Mouse (Mus musculus) MEL (cell line): ENCODE results near the gene Trir.

Experiments
- CTCF ChIP-seq, 3 experiments: IDR thresholded peaks in 2 of 3; conservative IDR thresholded peaks in 1 of 3; 2 replicates each; pipeline ENCODE4 v1.5.1; 2011 to 2012; ENCODE audit warnings: low read length in 3 of 3, low read depth in 2 of 3, mild to moderate bottlenecking in 2 of 3, improper control_type of control experiment in 1 of 3, inconsistent platforms in 1 of 3, mixed read lengths in 1 of 3, moderate library complexity in 1 of 3; ENCODE audit not compliant: control insufficient read depth in 1 of 3, insufficient read depth in 1 of 3, poor library complexity in 1 of 3, severe bottlenecking in 1 of 3
- GATA1 ChIP-seq: IDR thresholded peaks from 2 replicates; pipeline ENCODE4 v1.6.1; 2011; ENCODE audit warnings: low read depth, low read length, improper control_type of control experiment
- HCFC1 ChIP-seq: IDR thresholded peaks from 2 replicates; pipeline ENCODE4 v1.6.1; 2012; ENCODE audit warnings: low read depth, mild to moderate bottlenecking, inconsistent platforms, low read length, improper control_type of control experiment, moderate library complexity
- MAX ChIP-seq: IDR thresholded peaks from 2 replicates; pipeline ENCODE4 v1.6.1; 2011; ENCODE audit warnings: low read length, improper control_type of control experiment
- MAZ ChIP-seq: IDR thresholded peaks from 2 replicates; pipeline ENCODE4 v1.6.1; 2012; ENCODE audit warnings: low read depth, mild to moderate bottlenecking, inconsistent platforms, low read length, improper control_type of control experiment
- NRF1 ChIP-seq: IDR thresholded peaks from 2 replicates; pipeline ENCODE4 v1.6.1; 2014; ENCODE audit warnings: low read depth, mild to moderate bottlenecking, inconsistent platforms, low read length, improper control_type of control experiment, moderate library complexity; ENCODE audit not compliant: poor library complexity, insufficient read depth, severe bottlenecking
- POLR2A ChIP-seq, 2 experiments: IDR thresholded peaks; 2 replicates each; pipeline ENCODE4 v1.6.1; 2011 to 2012; ENCODE audit warnings: low read length in 2 of 2, mild to moderate bottlenecking in 2 of 2, control low read depth in 1 of 2, improper control_type of control experiment in 1 of 2, low read depth in 1 of 2, moderate library complexity in 1 of 2; ENCODE audit not compliant: control insufficient read depth in 1 of 2, insufficient read depth in 1 of 2, poor library complexity in 1 of 2
- RCOR1 ChIP-seq: IDR thresholded peaks from 2 replicates; pipeline ENCODE4 v1.6.1; 2012; ENCODE audit warnings: low read depth, mild to moderate bottlenecking, inconsistent platforms, low read length, improper control_type of control experiment
- TCF12 ChIP-seq: IDR thresholded peaks from 2 replicates; pipeline ENCODE4 v1.6.1; 2014; ENCODE audit warnings: low read depth, mild to moderate bottlenecking, inconsistent platforms, low read length, improper control_type of control experiment, moderate library complexity
- USF1 ChIP-seq: IDR thresholded peaks from 2 replicates; pipeline ENCODE4 v1.6.1; 2014; ENCODE audit warnings: low read depth, mild to moderate bottlenecking, inconsistent platforms, low read length, improper control_type of control experiment, moderate library complexity

GRCm38 (mm10) chr8:85029271-85029670 lies 2.6 kb downstream of the Trir start:
- TF ChIP-seq CTCF (IDR thresholded peaks at IDR 0.05 in 2 of 3, conservative IDR thresholded peaks at IDR 0.05 in 1 of 3; ENCODE audit: control insufficient read depth in 1 of 3, insufficient read depth in 1 of 3, low read depth in 2 of 3, low read length in 3 of 3, poor library complexity in 1 of 3, severe bottlenecking in 1 of 3) = no peak
- TF ChIP-seq TCF12 = no peak
- TF ChIP-seq RCOR1 = no peak
- no peak for TF ChIP-seq POLR2A (IDR thresholded peaks at IDR 0.05; ENCODE audit: control insufficient read depth in 1 of 2, insufficient read depth in 1 of 2, low read depth in 1 of 2, low read length in 2 of 2, poor library complexity in 1 of 2)
- no peak for TF ChIP-seq GATA1
- TF ChIP-seq MAX = no peak
- no peak for TF ChIP-seq USF1
- no peak for TF ChIP-seq HCFC1
- TF ChIP-seq NRF1 = no peak
- TF ChIP-seq MAZ = no peak
